Mouse (Mus musculus) embryonic facial prominence, embryonic 11.5 days (tissue): Measurements from ENCODE around the gene Etnk1. TPM values are rescaled to one million over a fixed set of nuclear protein-coding genes. Genes with fewer than 3 reads are reported as not detected.

Experiments used
- ATAC-seq: fragments of 200-750 bp; cut with Nextera tagmentation; replicated peaks from 2 replicates; pipeline ENCODE4 v1.8.0; 2017; ENCODE audit warnings: low read depth; ENCODE audit not compliant: insufficient number of reproducible peaks, low FRiP score, low TSS enrichment
- DNase-seq: peaks from one replicate; pipeline ENCODE4 v3.0.0-alpha.2; 2015; ENCODE audit warnings: low spot score
- H3K27ac ChIP-seq: fragments of 300-500 bp; sonication (generic); replicated peaks from 2 replicates; pipeline ENCODE4 v1.5.1; 2014; ENCODE audit warnings: mild to moderate bottlenecking, low read depth, low read length, control low read depth
- H3K27me3 ChIP-seq: fragments of 300-500 bp; sonication (generic); 2 replicates; pipeline ENCODE4 v1.6.1; 2014; ENCODE audit warnings: mild to moderate bottlenecking, low read length, moderate library complexity, mixed read lengths; ENCODE audit not compliant: control insufficient read depth, insufficient read depth
- H3K36me3 ChIP-seq: fragments of 300-500 bp; sonication (generic); replicated peaks from 2 replicates; pipeline ENCODE4 v1.6.1; 2014; ENCODE audit warnings: low read depth, mild to moderate bottlenecking, low read length, moderate library complexity, mixed read lengths; ENCODE audit not compliant: control insufficient read depth, insufficient read depth
- H3K4me1 ChIP-seq: fragments of 300-500 bp; sonication (generic); 2 replicates; pipeline ENCODE4 v1.6.1; 2014; ENCODE audit warnings: low read length, mixed read lengths; ENCODE audit not compliant: control insufficient read depth, insufficient read depth
- H3K4me2 ChIP-seq: fragments of 300-500 bp; sonication (generic); 2 replicates; pipeline ENCODE4 v1.6.1; 2014; ENCODE audit warnings: low read depth, mild to moderate bottlenecking, control low read depth, low read length, moderate library complexity
- H3K4me3 ChIP-seq: fragments of 300-500 bp; sonication (generic); 2 replicates; pipeline ENCODE4 v1.5.1; 2014; ENCODE audit warnings: low read depth, low read length, control low read depth
- H3K9ac ChIP-seq: fragments of 300-500 bp; sonication (generic); replicated peaks from 2 replicates; pipeline ENCODE4 v1.6.1; 2014; ENCODE audit warnings: mild to moderate bottlenecking, control low read depth, low read length
- H3K9me3 ChIP-seq: fragments of 300-500 bp; sonication (generic); replicated peaks from 2 replicates; pipeline ENCODE4 v1.6.1; 2016; ENCODE audit warnings: mild to moderate bottlenecking, low read length, inconsistent platforms, mixed read lengths; ENCODE audit not compliant: control insufficient read depth
- WGBS: fragments of 180-500 bp; shearing (Covaris S2); extraction: QIAGEN DNeasy Blood & Tissue Kit; methylation state at CpG from one replicate; pipeline ENCODE4 v1.1.7; 2014; 5-methylcytosine and 5-hydroxymethylcytosine counted together
- polyA plus RNA-seq: library from polyadenylated mRNA; unstranded; fragments of >200 nt; fragmentation: Nextera tagmentation; extraction: Ambion mirVana; gene quantifications from 2 replicates; pipeline ENCODE4 v1.2.1, GENCODE M21; 2014

The Etnk1 gene
- polyA plus RNA-seq, 1 experiment from 2014 or later, result 26.7 TPM

GRCm38 (mm10) chr6:143230888-143231287 is 63.9 kb downstream of the Etnk1 start:
- Histone ChIP-seq H3K27ac (no peak overlapping the region), H3K4me3 (no peak overlapping the region), H3K36me3 (no peaks in the 10 kb centered on the region), H3K27me3 (no peaks in the 10 kb centered on the region), H3K9me3 (no peaks in the 10 kb centered on the region), H3K9ac (no peak overlapping the region), H3K4me1 (no peaks in the 10 kb centered on the region), H3K4me2 (no peak overlapping the region)
- no peak for DNase-seq
- ATAC-seq, result no peak
- WGBS, result 63% methylated on average over 2 of the region's 2 CpGs

DNA sequence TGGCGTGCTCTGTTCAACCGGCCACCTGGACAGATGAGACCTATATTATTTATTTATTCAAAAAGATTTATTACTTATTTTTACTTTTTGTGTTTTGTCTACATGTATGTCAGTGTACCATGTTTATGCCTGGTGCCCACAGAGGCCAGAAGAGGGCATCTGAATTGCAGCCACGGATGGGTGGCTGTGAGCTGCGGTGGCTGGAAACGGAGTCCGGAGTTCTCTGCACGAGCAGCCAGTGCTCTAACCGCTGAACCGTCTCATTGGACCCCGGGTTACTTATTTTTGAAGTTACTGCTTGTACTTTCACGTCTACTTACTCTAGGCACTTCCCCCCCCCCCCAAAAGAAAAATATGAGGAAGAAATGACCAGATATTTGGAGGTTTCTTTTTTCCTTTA is 65.7 kb downstream of the Etnk1 start:
- no peak overlapping the region for H3K9ac ChIP-seq
- DNase-seq (no peak), ATAC-seq (no peak)
- no peaks in the 10 kb centered on the region for H3K36me3 ChIP-seq
- no peak overlapping the region for H3K4me2 ChIP-seq
- WGBS, result 84% methylated on average over 11 of the region's 11 CpGs
- H3K27me3 ChIP-seq, result no peaks in the 10 kb centered on the region
- no peaks in the 10 kb centered on the region for H3K4me1 ChIP-seq
- H3K4me3 ChIP-seq, result no peak overlapping the region
- H3K27ac ChIP-seq, result no peak overlapping the region
- H3K9me3 ChIP-seq, result no peaks in the 10 kb centered on the region

- ATAC-seq (no peak), DNase-seq (no peak)
- no peak overlapping the region for H3K4me3 ChIP-seq
- H3K27me3 ChIP-seq, result no peaks in the 10 kb centered on the region
- H3K9ac ChIP-seq, result no peak overlapping the region
- no peaks in the 10 kb centered on the region for H3K4me1 ChIP-seq
- no peaks in the 10 kb centered on the region for H3K9me3 ChIP-seq
- 84% methylated on average over 8 of the region's 8 CpGs for WGBS
- no peak overlapping the region for H3K4me2 ChIP-seq
- no peaks in the 10 kb centered on the region for H3K36me3 ChIP-seq
- no peak overlapping the region for H3K27ac ChIP-seq
These were observed 67.8 kb downstream of the Etnk1 start for GRCm38 (mm10) chr6:143234868-143235267.

DNA sequence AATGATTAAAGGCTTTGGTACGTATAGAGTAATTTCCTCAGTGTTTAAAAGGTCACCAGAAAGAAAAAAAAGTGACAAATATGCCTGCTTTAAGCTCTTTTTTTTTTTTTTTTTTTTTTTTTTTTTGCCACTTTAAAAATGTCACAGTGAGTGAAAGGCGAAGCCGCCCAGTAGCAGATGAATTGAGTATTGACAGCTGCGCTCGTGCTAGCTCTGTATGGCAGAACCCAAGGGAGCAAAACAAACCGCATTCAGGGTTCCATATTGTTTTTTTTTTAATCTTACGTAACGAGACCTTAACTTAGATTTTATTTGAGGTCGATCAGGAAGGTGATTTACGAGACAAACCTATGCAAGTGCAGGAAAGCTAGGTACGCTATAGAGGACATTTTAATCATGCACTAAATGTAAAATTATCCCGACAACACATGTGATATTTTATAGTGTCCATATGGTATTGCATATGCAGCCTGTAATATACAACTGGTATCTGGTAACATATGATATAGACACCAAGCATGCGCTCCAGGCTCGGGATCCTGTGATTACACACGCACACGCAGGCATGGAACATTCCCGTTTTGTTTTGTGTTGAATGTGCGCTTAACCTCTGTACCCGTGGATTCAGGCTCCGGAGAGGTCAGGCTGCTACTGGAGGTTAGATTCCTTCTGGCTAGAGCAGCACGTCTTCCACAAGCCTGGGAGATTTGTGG is 72.5 kb downstream of the Etnk1 start:
- ATAC-seq, result no peak
- no peak for DNase-seq
- Histone ChIP-seq H3K4me1 (no peaks in the 10 kb centered on the region), H3K4me3 (no peak overlapping the region), H3K27me3 (no peaks in the 10 kb centered on the region), H3K9ac (no peak overlapping the region), H3K27ac (no peak overlapping the region), H3K4me2 (no peak overlapping the region), H3K36me3 (no peaks in the 10 kb centered on the region), H3K9me3 (no peaks in the 10 kb centered on the region)
- WGBS, result 70% methylated on average over 21 of the region's 21 CpGs

GRCm38 (mm10) chr6:143243191-143243590 is 76.2 kb downstream of the Etnk1 start:
- H3K9me3 ChIP-seq, result no peaks in the 10 kb centered on the region
- H3K4me3 ChIP-seq, result no peak overlapping the region

DNA sequence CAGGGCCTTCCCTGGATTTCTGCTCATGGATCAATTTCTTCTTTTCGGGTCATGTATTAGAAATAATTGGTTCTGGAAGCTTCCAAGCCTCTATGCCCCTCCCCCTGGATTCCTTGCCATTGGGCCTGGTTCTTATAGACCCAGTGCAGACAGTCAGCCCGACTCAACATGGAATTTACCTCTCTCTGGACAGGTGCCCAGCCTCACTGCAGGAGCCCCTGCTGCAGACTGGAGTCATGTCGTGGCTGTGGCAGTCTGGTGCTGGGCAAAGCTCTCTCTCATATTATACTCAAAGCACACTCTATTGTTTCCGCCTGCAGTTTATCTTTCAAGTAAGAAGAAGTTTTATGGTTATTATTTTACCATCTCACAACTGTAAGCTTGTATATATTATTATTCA is 90.9 kb downstream of the Etnk1 start:
- Histone ChIP-seq H3K4me2 (no peak overlapping the region), H3K4me1 (no peaks in the 10 kb centered on the region; the same call in 1 of the 2 replicates), H3K36me3 (no peaks in the 10 kb centered on the region), H3K9ac (no peak overlapping the region), H3K9me3 (no peaks in the 10 kb centered on the region), H3K4me3 (no peak overlapping the region), H3K27me3 (no peaks in the 10 kb centered on the region; the same call in 1 of the 2 replicates), H3K27ac (no peak overlapping the region)
- DNase-seq, result no peak
- no peak for ATAC-seq
- 87% methylated on average over 4 of the region's 4 CpGs for WGBS

More at GRCm38 (mm10) chr6:143243191-143243590, 76.2 kb downstream of the Etnk1 start:
- no peak for DNase-seq
- no peaks in the 10 kb centered on the region for H3K36me3 ChIP-seq
- WGBS, result 83% methylated on average over 5 of the region's 5 CpGs
- no peak overlapping the region for H3K9ac ChIP-seq
- no peak overlapping the region for H3K4me2 ChIP-seq
- H3K27ac ChIP-seq, result no peak overlapping the region
- H3K27me3 ChIP-seq, result no peaks in the 10 kb centered on the region
- H3K4me1 ChIP-seq, result no peaks in the 10 kb centered on the region
- ATAC-seq, result no peak

GRCm38 (mm10) chr6:143259169-143259629 is 92.2 kb downstream of the Etnk1 start:
- no peak overlapping the region for H3K4me3 ChIP-seq
- no peaks in the 10 kb centered on the region; the same call in 1 of the 2 replicates for H3K4me1 ChIP-seq
- no peak overlapping the region for H3K27ac ChIP-seq
- H3K9ac ChIP-seq, result no peak overlapping the region
- H3K27me3 ChIP-seq, result no peaks in the 10 kb centered on the region; the same call in 1 of the 2 replicates
- DNase-seq, result no peak
- no peaks in the 10 kb centered on the region for H3K9me3 ChIP-seq
- H3K4me2 ChIP-seq, result no peak overlapping the region
- H3K36me3 ChIP-seq, result no peaks in the 10 kb centered on the region
- WGBS, result 46% methylated on average over 17 of the region's 17 CpGs
- peak; percentile 73; the same call in 1 of the 2 replicates for ATAC-seq

- no peak overlapping the region for H3K4me2 ChIP-seq
- ATAC-seq (no peak), DNase-seq (peak; percentile 42)
- H3K4me1 ChIP-seq, result no peaks in the 10 kb centered on the region; the same call in 1 of the 2 replicates
- H3K36me3 ChIP-seq, result no peaks in the 10 kb centered on the region
- WGBS, result 51% methylated on average over 18 of the region's 18 CpGs
- no peaks in the 10 kb centered on the region for H3K9me3 ChIP-seq
- H3K4me3 ChIP-seq, result no peak overlapping the region
- no peak overlapping the region for H3K9ac ChIP-seq
- no peaks in the 10 kb centered on the region; the same call in 1 of the 2 replicates for H3K27me3 ChIP-seq
- no peak overlapping the region for H3K27ac ChIP-seq
These were observed 93.0 kb downstream of the Etnk1 start for GRCm38 (mm10) chr6:143259870-143260559.
